Mouse (Mus musculus): ENCODE data around the gene Trpt1. TPM values are rescaled to one million over a fixed set of nuclear protein-coding genes. Genes with fewer than 3 reads are reported as not detected.

Trpt1 gene
- polyA plus RNA-seq, 1 experiment from 2014 or later, result 17.9 TPM

- Histone ChIP-seq H3K27ac (ENCODE audit: low read length) (no peak overlapping the region), H3K9ac (replicated peaks; ENCODE audit: low read depth, low read length) (no peak overlapping the region), H3K36me3 (ENCODE audit: control insufficient read depth, insufficient read depth) (peaks cover 7% of the 10 kb centered on the region; the same call in 1 of the 2 replicates), H3K9me3 (ENCODE audit: control insufficient read depth, low read length) (no peaks in the 10 kb centered on the region), H3K4me3 (replicated peaks; ENCODE audit: low read length) (no peak overlapping the region), H3K4me1 (replicated peaks; ENCODE audit: control insufficient read depth, insufficient read depth, low read length) (peaks cover 29% of the 10 kb centered on the region), H3K27me3 (replicated peaks; ENCODE audit: control insufficient read depth, insufficient read depth, low read length) (no peaks in the 10 kb centered on the region), H3K4me2 (ENCODE audit: low read length) (no peak overlapping the region)
- no peak for ATAC-seq
- 84% methylated on average over 9 of the region's 9 CpGs for WGBS
Measured at GRCm38 (mm10) chr19:6997721-6998290, 1.9 kb downstream of the Trpt1 start.

- ATAC-seq, result no peak
- H3K27me3 ChIP-seq (replicated peaks; ENCODE audit: control insufficient read depth, insufficient read depth, low read length), result no peaks in the 10 kb centered on the region
- WGBS, result 97% methylated on average over 19 of the region's 19 CpGs
Measured at GRCm38 (mm10) chr19:6999360-7000063, 3.6 kb downstream of the Trpt1 start.

GRCm38 (mm10) chr19:7006892-7007593 is 11.1 kb downstream of the Trpt1 start:
- H3K9me3 ChIP-seq (ENCODE audit: control insufficient read depth, low read length), result no peaks in the 10 kb centered on the region

More at GRCm38 (mm10) chr19:6999360-7000063, 3.6 kb downstream of the Trpt1 start:
- Histone ChIP-seq H3K9ac (replicated peaks; ENCODE audit: low read depth, low read length) (no peak overlapping the region), H3K4me2 (ENCODE audit: low read length) (no peak overlapping the region), H3K4me3 (replicated peaks; ENCODE audit: low read length) (no peak overlapping the region), H3K9me3 (ENCODE audit: control insufficient read depth, low read length) (no peaks in the 10 kb centered on the region), H3K27ac (ENCODE audit: low read length) (no peak overlapping the region), H3K4me1 (replicated peaks; ENCODE audit: control insufficient read depth, insufficient read depth, low read length) (peaks cover 23% of the 10 kb centered on the region), H3K36me3 (ENCODE audit: control insufficient read depth, insufficient read depth) (peaks cover 7% of the 10 kb centered on the region; the same call in 1 of the 2 replicates)

GRCm38 (mm10) chr19:7012426-7012825 is 16.5 kb downstream of the Trpt1 start:
- Histone ChIP-seq H3K27me3 (replicated peaks; ENCODE audit: control insufficient read depth, insufficient read depth, low read length) (no peaks in the 10 kb centered on the region), H3K4me1 (replicated peaks; ENCODE audit: control insufficient read depth, insufficient read depth, low read length) (no peaks in the 10 kb centered on the region), H3K9ac (replicated peaks; ENCODE audit: low read depth, low read length) (no peak overlapping the region), H3K9me3 (ENCODE audit: control insufficient read depth, low read length) (no peaks in the 10 kb centered on the region), H3K4me2 (ENCODE audit: low read length) (no peak overlapping the region), H3K36me3 (ENCODE audit: control insufficient read depth, insufficient read depth) (no peaks in the 10 kb centered on the region), H3K4me3 (replicated peaks; ENCODE audit: low read length) (no peak overlapping the region), H3K27ac (ENCODE audit: low read length) (no peak overlapping the region)
- ATAC-seq, result no peak
- 80% methylated on average over 4 of the region's 4 CpGs for WGBS

More at GRCm38 (mm10) chr19:7006892-7007593, 11.1 kb downstream of the Trpt1 start:
- Histone ChIP-seq H3K36me3 (ENCODE audit: control insufficient read depth, insufficient read depth) (no peaks in the 10 kb centered on the region), H3K4me1 (replicated peaks; ENCODE audit: control insufficient read depth, insufficient read depth, low read length) (no peaks in the 10 kb centered on the region), H3K27ac (ENCODE audit: low read length) (no peak overlapping the region), H3K9ac (replicated peaks; ENCODE audit: low read depth, low read length) (no peak overlapping the region), H3K4me3 (replicated peaks; ENCODE audit: low read length) (no peak overlapping the region), H3K4me2 (ENCODE audit: low read length) (no peak overlapping the region), H3K27me3 (replicated peaks; ENCODE audit: control insufficient read depth, insufficient read depth, low read length) (no peaks in the 10 kb centered on the region)
- 86% methylated on average over 9 of the region's 9 CpGs for WGBS
- no peak for ATAC-seq

- WGBS, result 86% methylated on average over 9 of the region's 9 CpGs
- no peak for ATAC-seq
- Histone ChIP-seq H3K27ac (ENCODE audit: low read length) (no peak overlapping the region), H3K9me3 (ENCODE audit: control insufficient read depth, low read length) (no peaks in the 10 kb centered on the region), H3K4me1 (replicated peaks; ENCODE audit: control insufficient read depth, insufficient read depth, low read length) (no peaks in the 10 kb centered on the region), H3K9ac (replicated peaks; ENCODE audit: low read depth, low read length) (no peak overlapping the region), H3K4me2 (ENCODE audit: low read length) (no peak overlapping the region), H3K27me3 (replicated peaks; ENCODE audit: control insufficient read depth, insufficient read depth, low read length) (no peaks in the 10 kb centered on the region), H3K4me3 (replicated peaks; ENCODE audit: low read length) (no peak overlapping the region), H3K36me3 (ENCODE audit: control insufficient read depth, insufficient read depth) (peaks cover 4% of the 10 kb centered on the region; the same call in 1 of the 2 replicates)
Measured at GRCm38 (mm10) chr19:7013984-7014383, 18.1 kb downstream of the Trpt1 start.

GRCm38 (mm10) chr19:7014481-7015135 is 18.7 kb downstream of the Trpt1 start:
- no peak for ATAC-seq
- Histone ChIP-seq H3K27me3 (replicated peaks; ENCODE audit: control insufficient read depth, insufficient read depth, low read length) (no peaks in the 10 kb centered on the region), H3K36me3 (ENCODE audit: control insufficient read depth, insufficient read depth) (peaks cover 4% of the 10 kb centered on the region), H3K9ac (replicated peaks; ENCODE audit: low read depth, low read length) (no peak overlapping the region), H3K4me1 (replicated peaks; ENCODE audit: control insufficient read depth, insufficient read depth, low read length) (no peaks in the 10 kb centered on the region), H3K4me3 (replicated peaks; ENCODE audit: low read length) (no peak overlapping the region), H3K27ac (ENCODE audit: low read length) (no peak overlapping the region), H3K4me2 (ENCODE audit: low read length) (no peak overlapping the region), H3K9me3 (ENCODE audit: control insufficient read depth, low read length) (no peaks in the 10 kb centered on the region)
- 91% methylated on average over 20 of the region's 20 CpGs for WGBS

- H3K4me2 ChIP-seq (ENCODE audit: low read length), result no peak overlapping the region
- no peak overlapping the region for H3K9ac ChIP-seq (replicated peaks; ENCODE audit: low read depth, low read length)
- H3K4me3 ChIP-seq (replicated peaks; ENCODE audit: low read length), result no peak overlapping the region
- H3K4me1 ChIP-seq (replicated peaks; ENCODE audit: control insufficient read depth, insufficient read depth, low read length), result no peaks in the 10 kb centered on the region
- 84% methylated on average over 12 of the region's 12 CpGs for WGBS
- peaks cover 23% of the 10 kb centered on the region for H3K36me3 ChIP-seq (ENCODE audit: control insufficient read depth, insufficient read depth)
- H3K9me3 ChIP-seq (ENCODE audit: control insufficient read depth, low read length), result no peaks in the 10 kb centered on the region
- no peaks in the 10 kb centered on the region for H3K27me3 ChIP-seq (replicated peaks; ENCODE audit: control insufficient read depth, insufficient read depth, low read length)
- H3K27ac ChIP-seq (ENCODE audit: low read length), result no peak overlapping the region
- no peak for ATAC-seq
Measured at GRCm38 (mm10) chr19:7017541-7018457, 21.9 kb downstream of the Trpt1 start.

- no peaks in the 10 kb centered on the region for H3K9me3 ChIP-seq (ENCODE audit: control insufficient read depth, low read length)
- no peak overlapping the region for H3K4me2 ChIP-seq (ENCODE audit: low read length)
- H3K36me3 ChIP-seq (ENCODE audit: control insufficient read depth, insufficient read depth), result peaks cover 27% of the 10 kb centered on the region
- no peaks in the 10 kb centered on the region for H3K27me3 ChIP-seq (replicated peaks; ENCODE audit: control insufficient read depth, insufficient read depth, low read length)
- ATAC-seq, result no peak
- no peak overlapping the region for H3K9ac ChIP-seq (replicated peaks; ENCODE audit: low read depth, low read length)
- 90% methylated on average over 11 of the region's 11 CpGs for WGBS
- H3K4me3 ChIP-seq (replicated peaks; ENCODE audit: low read length), result no peak overlapping the region
- H3K4me1 ChIP-seq (replicated peaks; ENCODE audit: control insufficient read depth, insufficient read depth, low read length), result no peaks in the 10 kb centered on the region
- no peak overlapping the region for H3K27ac ChIP-seq (ENCODE audit: low read length)
Measured at GRCm38 (mm10) chr19:7018546-7018945, 22.6 kb downstream of the Trpt1 start.

All from forebrain, embryonic 16.5 days (tissue).